Mouse (Mus musculus): ENCODE measurements around the gene Rab8b. TPM values are rescaled to one million over a fixed set of nuclear protein-coding genes. Genes with fewer than 3 reads are reported as not detected.

Gene Rab8b
- total and polyA plus RNA-seq, 2 experiments from 2014 or later: 9.5 to 9.8 TPM

DNA sequence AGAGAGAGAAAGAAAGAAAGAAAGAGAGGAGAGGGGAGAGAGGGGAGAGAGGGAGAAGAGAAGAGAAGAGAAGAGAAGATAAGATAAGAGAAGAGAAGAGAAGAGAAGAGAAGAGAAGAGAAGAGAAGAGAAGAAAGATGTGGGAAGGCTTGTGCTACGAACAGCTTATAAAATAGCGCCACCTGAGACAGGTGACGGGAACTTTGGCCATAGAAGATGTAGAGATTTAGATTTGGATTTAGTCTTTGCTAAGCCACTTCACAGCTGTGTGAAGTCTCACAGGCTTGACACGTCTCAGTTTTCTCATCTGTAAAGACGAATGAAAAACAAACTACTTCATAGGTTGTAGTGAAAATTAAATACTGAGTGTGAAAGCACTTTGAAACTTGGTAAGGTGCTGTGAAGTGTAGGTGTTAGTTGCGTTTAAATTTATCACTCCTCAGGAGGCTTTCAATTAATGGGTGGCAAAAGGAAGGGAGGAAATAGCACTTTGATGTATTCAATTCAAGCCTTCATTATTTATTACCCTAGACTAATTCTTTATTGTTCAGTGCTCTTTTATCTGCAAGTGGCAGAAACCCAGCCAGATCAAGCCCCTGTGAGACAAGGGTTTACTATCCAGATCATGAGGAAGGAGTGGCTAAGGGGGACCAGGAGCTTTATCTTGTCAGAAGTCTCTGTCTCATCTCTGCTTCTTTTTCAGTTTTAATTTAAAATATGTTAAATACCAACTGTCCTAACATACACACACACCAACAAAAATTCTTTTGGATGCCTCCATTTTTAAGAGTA lies 1.2 kb upstream of the Rab8b start:
- Histone ChIP-seq H3K9ac (replicated peaks; ENCODE audit: low read depth, low read length) (no peak overlapping the region), H3K9me3 (replicated peaks; ENCODE audit: control insufficient read depth, low read length) (no peaks in the 10 kb centered on the region), H3K27me3 (ENCODE audit: control insufficient read depth, insufficient read depth, low read length) (no peaks in the 10 kb centered on the region), H3K36me3 (replicated peaks; ENCODE audit: control insufficient read depth, insufficient read depth, low read length) (no peaks in the 10 kb centered on the region), H3K4me2 (ENCODE audit: low read depth, low read length) (peak overlapping the region; percentile 61), H3K4me3 (ENCODE audit: low read depth, low read length) (no peak overlapping the region), H3K4me1 (ENCODE audit: control insufficient read depth, insufficient read depth) (peaks cover 22% of the 10 kb centered on the region; the same call in 1 of the 2 replicates), H3K27ac (ENCODE audit: low read depth) (no peak overlapping the region)
- WGBS: 10% methylated on average over 6 of the region's 6 CpGs
- DNase-seq (ENCODE audit: low spot score) (no peak), ATAC-seq (ENCODE audit: insufficient read depth, low read depth) (no peak)
- TF ChIP-seq CTCF (IDR thresholded peaks at IDR 0.05; ENCODE audit: low read depth): no peak
- TF ChIP-seq EP300 (IDR thresholded peaks at IDR 0.05; ENCODE audit: low read depth): no peak

DNA sequence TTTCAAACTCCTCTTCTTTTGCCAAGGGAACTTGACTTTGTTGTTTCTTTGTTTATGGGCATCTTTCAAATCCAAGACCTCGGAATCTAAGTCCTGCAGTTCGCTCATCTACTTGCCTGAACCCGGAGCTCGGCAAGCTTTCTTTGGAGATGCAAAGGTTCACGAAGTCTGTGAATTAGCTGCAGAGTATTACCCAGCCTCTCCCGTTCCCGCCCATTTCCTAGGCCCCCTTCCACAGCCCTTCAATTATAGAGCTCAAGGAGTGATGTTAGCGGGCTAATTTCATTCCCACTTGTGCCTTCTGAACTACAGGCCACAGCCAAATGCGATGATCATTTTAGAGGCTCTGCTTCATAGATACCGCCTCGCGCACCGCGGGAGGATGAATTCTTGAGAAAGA lies 494 bp upstream of the Rab8b start:
- Histone ChIP-seq H3K27ac (ENCODE audit: low read depth) (peak overlapping the region; percentile 34; the same call in 1 of the 2 replicates), H3K4me2 (ENCODE audit: low read depth, low read length) (peak overlapping the region; percentile 61), H3K36me3 (replicated peaks; ENCODE audit: control insufficient read depth, insufficient read depth, low read length) (no peaks in the 10 kb centered on the region), H3K9me3 (replicated peaks; ENCODE audit: control insufficient read depth, low read length) (no peaks in the 10 kb centered on the region), H3K4me1 (ENCODE audit: control insufficient read depth, insufficient read depth) (peaks cover 23% of the 10 kb centered on the region), H3K9ac (replicated peaks; ENCODE audit: low read depth, low read length) (no peak overlapping the region), H3K27me3 (ENCODE audit: control insufficient read depth, insufficient read depth, low read length) (no peaks in the 10 kb centered on the region), H3K4me3 (ENCODE audit: low read depth, low read length) (peak overlapping the region; percentile 92)
- under 1% methylated on average over 14 of the region's 14 CpGs for WGBS
- peak; percentile 48 for ATAC-seq (ENCODE audit: insufficient read depth, low read depth)
- TF ChIP-seq EP300 (IDR thresholded peaks at IDR 0.05; ENCODE audit: low read depth) (no peak), CTCF (IDR thresholded peaks at IDR 0.05; ENCODE audit: low read depth) (no peak)
- DNase-seq (ENCODE audit: low spot score): no peak

DNA sequence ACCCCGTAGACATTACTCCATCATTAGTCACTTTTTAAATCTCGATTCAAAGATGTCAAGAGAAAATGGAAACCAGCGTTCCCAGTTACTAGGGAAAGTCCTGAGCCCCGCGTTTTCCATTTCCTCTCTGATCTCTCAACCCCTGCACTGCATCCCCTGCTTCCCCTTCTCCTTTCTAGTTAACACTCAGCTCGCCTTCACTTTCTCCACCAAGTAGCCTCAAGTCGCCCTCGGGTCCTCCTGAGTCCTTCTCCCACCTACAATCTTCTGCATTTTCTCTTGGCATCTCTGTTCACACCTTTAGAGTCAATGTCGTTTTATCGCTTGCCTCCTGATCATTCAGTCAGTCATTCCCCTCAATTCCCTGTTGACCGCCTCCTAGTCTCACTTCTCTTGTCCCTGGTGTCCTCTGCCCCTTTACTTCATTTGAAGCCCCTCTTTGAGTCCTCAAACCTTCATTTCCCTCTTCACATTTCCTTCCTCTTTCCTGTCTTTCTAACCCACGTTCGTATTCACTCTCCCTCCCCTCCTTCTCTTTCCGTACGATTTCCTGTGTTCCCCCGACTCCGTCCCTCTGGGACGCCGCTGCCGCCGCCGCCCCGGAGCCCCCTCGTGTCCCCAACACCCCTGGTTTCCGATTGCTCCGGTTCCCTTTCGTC lies 686 bp downstream of the Rab8b start:
- Histone ChIP-seq H3K4me1 (ENCODE audit: control insufficient read depth, insufficient read depth) (peaks cover 28% of the 10 kb centered on the region), H3K4me2 (ENCODE audit: low read depth, low read length) (peak overlapping the region; percentile 61), H3K27ac (ENCODE audit: low read depth) (peak overlapping the region; percentile 84), H3K36me3 (replicated peaks; ENCODE audit: control insufficient read depth, insufficient read depth, low read length) (no peaks in the 10 kb centered on the region), H3K4me3 (ENCODE audit: low read depth, low read length) (peak overlapping the region; percentile 92), H3K27me3 (ENCODE audit: control insufficient read depth, insufficient read depth, low read length) (no peaks in the 10 kb centered on the region), H3K9ac (replicated peaks; ENCODE audit: low read depth, low read length) (peak overlapping the region; percentile 68), H3K9me3 (replicated peaks; ENCODE audit: control insufficient read depth, low read length) (no peaks in the 10 kb centered on the region)
- DNase-seq (ENCODE audit: low spot score) (no peak), ATAC-seq (ENCODE audit: insufficient read depth, low read depth) (no peak)
- WGBS: 3% methylated on average over 27 of the region's 27 CpGs
- TF ChIP-seq EP300 (IDR thresholded peaks at IDR 0.05; ENCODE audit: low read depth): no peak
- TF ChIP-seq CTCF (IDR thresholded peaks at IDR 0.05; ENCODE audit: low read depth): no peak

DNA sequence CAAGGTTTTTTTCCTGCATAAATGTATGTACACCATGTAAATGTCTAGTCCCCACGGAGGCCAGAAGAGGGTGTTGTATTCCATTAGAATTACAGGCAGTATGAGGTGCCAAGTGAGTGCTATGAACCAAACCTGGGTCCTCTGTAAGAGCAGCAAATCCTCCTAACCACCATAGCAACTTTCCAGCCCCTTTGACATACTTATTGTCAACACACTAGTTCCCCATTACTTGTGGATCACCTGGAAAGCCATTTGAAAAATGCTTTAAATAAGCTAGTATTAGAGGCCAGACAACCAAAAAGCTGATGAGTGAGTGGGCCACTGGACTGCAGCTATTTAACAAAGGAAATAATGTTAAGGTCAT lies 1.6 kb downstream of the Rab8b start:
- 73% methylated on average over 1 of the region's 1 CpGs for WGBS
- DNase-seq (ENCODE audit: low spot score): no peak
- ATAC-seq (ENCODE audit: insufficient read depth, low read depth): no peak
- Histone ChIP-seq H3K36me3 (replicated peaks; ENCODE audit: control insufficient read depth, insufficient read depth, low read length) (no peaks in the 10 kb centered on the region), H3K27ac (ENCODE audit: low read depth) (no peak overlapping the region), H3K27me3 (ENCODE audit: control insufficient read depth, insufficient read depth, low read length) (no peaks in the 10 kb centered on the region), H3K4me2 (ENCODE audit: low read depth, low read length) (peak overlapping the region; percentile 61; the same call in 1 of the 2 replicates), H3K4me3 (ENCODE audit: low read depth, low read length) (peak overlapping the region; percentile 92; the same call in 1 of the 2 replicates), H3K9ac (replicated peaks; ENCODE audit: low read depth, low read length) (no peak overlapping the region), H3K9me3 (replicated peaks; ENCODE audit: control insufficient read depth, low read length) (no peaks in the 10 kb centered on the region), H3K4me1 (ENCODE audit: control insufficient read depth, insufficient read depth) (peaks cover 28% of the 10 kb centered on the region)
- TF ChIP-seq CTCF (IDR thresholded peaks at IDR 0.05; ENCODE audit: low read depth): no peak
- no peak for TF ChIP-seq EP300 (IDR thresholded peaks at IDR 0.05; ENCODE audit: low read depth)

DNA sequence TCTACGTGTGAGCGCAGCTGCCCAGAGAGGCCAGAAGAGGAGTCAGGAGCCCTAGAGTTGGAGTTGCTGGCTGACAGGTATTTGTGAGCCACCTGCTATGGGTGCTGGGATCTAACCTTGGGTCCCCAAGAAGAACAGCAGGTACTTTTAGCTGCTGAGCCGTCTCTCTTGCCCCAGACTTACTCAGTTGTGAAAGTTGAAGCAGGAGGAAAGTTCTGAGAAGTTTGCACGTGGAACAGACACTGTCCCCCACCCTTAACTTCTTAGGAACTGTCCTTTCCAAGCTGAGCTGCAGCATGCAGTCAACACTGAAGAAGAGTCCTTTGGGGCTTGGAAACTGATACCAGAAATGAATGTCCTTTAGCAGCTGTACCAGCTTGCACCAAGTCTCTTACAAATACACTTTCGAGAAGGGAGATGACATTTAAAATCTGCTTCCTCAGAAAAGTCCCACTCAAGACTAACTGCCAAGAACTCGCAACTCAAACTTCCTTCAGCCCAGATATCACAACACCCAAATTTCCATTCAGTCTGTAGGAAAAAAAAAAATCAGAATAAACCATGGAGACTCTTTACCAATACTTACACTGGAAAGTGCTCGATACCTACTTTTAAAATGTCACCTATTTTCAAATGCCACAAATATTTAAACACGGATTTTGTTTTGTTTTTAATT lies 2.1 kb downstream of the Rab8b start:
- Histone ChIP-seq H3K4me2 (ENCODE audit: low read depth, low read length) (no peak overlapping the region), H3K9me3 (replicated peaks; ENCODE audit: control insufficient read depth, low read length) (no peaks in the 10 kb centered on the region), H3K4me1 (ENCODE audit: control insufficient read depth, insufficient read depth) (peaks cover 28% of the 10 kb centered on the region), H3K4me3 (ENCODE audit: low read depth, low read length) (no peak overlapping the region), H3K36me3 (replicated peaks; ENCODE audit: control insufficient read depth, insufficient read depth, low read length) (no peaks in the 10 kb centered on the region), H3K9ac (replicated peaks; ENCODE audit: low read depth, low read length) (no peak overlapping the region), H3K27ac (ENCODE audit: low read depth) (peak overlapping the region; percentile 22; the same call in 1 of the 2 replicates), H3K27me3 (ENCODE audit: control insufficient read depth, insufficient read depth, low read length) (no peaks in the 10 kb centered on the region)
- WGBS: 75% methylated on average over 8 of the region's 8 CpGs
- TF ChIP-seq EP300 (IDR thresholded peaks at IDR 0.05; ENCODE audit: low read depth): no peak
- TF ChIP-seq CTCF (IDR thresholded peaks at IDR 0.05; ENCODE audit: low read depth): no peak
- no peak for DNase-seq (ENCODE audit: low spot score)
- ATAC-seq (ENCODE audit: insufficient read depth, low read depth): no peak

All from heart, postnatal 0 days (tissue).